Mouse (Mus musculus) telencephalon, adult 2 months (tissue): ENCODE data around the gene Tubgcp5.
A peak's percentile ranks its signal among the peaks of the same experiment; 100 is the strongest.
"Not testable (repeated sequence)": the region's sequence is repeated elsewhere in the genome, so short reads cannot be mapped to it uniquely, and the experiment has no call there.

Source experiments
- DNase-seq: peaks from one replicate; pipeline ENCODE4 v3.0.0-alpha.2; 2011; ENCODE audit warnings: low read depth, low spot score

The Tubgcp5 gene

DNA sequence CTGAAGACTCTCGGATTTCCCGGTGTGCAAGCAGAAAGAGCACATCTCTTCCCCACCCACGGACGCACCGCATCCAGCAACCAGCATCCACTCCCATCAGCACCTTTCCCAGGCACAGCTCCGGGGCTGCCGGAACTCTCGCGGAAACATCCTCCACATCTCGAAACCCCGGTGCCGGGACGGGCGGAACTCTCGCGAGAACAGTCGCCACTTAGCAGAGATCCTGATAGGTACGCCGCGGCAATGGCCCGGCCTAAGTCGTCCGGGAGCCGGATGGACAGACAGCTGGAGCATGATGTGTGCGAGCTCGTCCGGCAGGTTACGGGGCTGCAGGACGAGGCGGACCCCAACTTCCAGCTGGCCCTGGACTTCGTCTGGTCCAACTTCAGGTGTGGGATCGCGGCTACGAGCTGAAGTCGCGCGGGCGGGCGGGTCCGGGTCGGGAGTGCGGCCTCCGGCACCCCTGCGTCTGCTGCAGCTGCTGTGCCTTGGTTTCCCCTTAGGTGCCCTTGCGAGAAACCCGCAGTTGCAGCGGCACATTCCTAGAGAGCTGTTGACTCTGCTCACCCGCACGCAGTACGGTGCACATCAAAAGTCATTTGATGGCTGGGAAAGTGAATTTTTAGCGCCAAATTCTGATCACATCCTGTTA, at the start of gene Tubgcp5:
Tubgcp5 (plus strand) TSS at position 203 of the 652 bp plus-strand sequence.
- peak; percentile 96 for DNase-seq

DNA sequence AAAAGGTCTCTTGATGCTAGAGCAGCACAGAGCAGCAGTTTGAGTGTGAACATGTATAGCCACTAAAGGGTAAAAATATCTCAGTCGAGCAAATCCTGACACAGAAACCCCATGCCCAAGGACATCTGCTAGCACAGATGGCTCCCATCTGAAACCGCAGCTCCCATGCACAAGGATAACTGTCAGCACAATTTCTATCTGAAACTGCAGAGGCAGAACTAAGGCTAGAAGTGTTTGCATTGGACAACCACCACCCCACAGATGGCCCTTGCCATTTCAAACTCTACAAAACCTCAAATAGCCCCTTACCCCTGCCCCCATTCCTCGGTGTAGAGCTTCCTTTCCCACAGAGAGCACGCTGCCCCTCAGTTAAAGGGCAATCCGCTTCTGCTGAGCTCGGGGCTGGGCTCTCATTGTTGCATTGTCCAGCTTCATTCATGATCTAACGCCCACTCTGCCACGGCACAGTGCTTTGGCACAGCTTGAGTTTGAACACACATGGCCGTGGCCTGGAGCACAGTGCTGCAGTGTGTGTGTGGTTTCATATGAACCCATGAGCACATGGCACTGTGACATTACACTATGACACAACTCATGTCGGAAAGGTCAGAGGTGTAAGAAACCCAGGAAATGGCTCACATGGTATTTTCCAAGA, 49.3 kb upstream of the Tubgcp5 start:
- peak; percentile 83 for DNase-seq

DNA sequence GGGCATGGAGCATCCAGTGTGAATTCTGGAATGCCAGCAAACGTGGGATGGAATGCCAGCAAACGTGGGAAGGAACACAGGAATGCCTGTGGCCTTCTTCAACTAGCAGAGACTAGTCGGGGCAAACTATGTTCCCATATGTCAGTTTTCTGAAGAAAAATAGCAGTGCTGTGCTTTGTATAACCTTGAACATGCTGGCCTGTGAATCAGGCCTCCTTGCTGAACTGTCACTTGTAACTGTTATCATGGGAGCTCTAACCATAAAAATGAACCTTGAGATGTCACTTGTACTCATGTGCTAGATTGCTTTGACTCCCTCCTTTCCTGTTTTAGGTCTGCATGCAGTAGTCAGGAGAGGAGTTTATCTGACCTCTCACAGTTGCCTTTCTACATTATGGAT, 43.1 kb upstream of the Tubgcp5 start:
- DNase-seq: no peak

DNA sequence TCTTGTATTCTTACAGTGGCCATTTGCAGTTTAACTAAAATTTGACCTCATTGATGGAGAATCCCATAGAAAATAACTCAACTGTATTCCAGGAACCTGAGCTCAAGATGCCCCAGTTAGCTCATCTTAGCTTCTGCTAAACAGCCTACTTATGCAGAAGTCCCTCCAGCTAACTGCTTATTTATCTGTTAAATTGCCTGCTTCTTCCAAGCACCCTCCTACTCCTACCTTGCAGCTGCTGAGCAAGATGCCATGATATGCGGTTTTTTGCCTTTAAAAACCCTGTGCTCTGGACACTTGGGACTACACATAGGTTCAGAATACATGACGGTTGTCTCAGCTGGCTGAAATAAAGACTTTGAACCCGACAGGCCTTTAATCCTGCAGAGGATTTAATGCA, 34.6 kb upstream of the Tubgcp5 start:
- peak; percentile 57 for DNase-seq

DNA sequence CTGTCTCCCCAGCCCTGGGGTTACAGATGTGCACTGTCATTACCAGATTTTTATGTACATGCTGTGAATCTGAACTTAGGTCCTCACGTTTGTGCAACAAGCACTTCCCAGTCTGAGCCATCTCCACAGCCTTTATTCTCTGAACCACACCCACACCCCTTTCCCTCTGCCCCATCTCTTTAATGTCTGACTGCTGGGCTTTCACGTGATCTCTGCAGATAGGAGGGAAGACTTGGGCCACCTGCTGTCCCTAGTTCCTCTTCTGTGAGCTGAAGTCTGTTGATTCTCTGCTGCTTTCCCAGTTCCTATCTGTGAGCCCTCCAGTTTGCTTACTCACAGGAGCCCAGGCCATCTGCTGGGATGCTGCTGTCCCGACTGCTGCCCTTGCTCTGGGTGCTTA, 26.0 kb upstream of the Tubgcp5 start, which contains the start of gene Siglech:
Siglech (plus strand) TSS at position 253 of the 400 bp plus-strand sequence.
- no peak for DNase-seq

DNA sequence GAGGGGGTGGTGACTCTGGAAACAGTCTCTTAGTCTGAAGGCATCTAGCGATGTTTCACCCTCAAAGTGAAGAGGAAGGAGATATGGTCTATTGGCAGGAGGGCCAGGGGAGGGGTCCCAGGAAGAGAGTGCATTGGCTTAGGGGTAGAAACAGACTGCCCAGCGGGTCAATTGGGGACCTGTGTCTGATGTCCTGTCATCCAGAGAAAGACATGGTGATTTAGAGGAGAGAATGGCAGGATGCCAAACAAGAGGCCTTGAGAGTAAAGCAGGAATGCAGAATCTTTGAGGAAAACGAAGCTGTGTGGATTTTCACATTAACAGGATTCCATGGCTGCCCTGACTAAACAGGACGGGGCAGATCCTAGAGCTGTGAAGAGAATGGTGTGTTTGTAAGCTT, 13.9 kb upstream of the Tubgcp5 start:
- DNase-seq: no peak

DNA sequence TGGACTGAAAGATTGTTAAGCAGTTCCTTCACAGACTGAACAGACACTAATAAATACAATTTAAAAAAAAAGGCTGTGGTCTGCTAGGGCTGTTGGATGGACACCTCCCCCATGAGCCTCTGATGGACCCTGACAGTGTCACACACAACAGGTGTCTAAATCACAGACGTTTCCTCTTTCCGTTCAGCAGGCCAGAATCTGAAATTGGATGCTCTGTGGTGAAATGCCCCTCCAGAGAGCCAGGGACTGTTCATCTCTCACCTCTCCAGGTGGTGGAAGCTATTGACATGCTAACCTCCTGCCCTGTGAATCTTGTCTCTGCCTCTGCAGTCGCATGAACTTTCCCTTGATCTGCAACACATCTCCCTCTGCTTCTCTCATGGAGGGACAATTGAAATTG, 11.5 kb upstream of the Tubgcp5 start:
- DNase-seq: no peak

DNA sequence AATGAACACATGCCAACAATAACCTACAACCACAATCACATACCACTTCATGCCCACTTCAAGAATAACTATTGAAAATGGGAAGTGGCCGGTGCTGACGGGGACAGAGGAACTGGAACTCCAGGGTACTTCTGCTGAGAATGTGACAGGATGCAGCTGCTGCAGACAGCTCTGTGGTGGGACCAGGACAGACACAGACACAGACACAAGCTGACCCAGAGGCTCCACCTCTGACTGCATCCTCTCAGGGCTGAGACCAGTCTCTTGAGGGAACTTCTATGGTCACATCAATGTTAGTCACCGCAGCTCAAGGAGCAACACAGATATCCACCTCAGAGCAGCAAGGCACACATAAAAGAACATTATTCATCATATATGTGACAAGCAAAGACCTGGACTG, 9.4 kb upstream of the Tubgcp5 start:
- DNase-seq: peak; percentile 51

DNA sequence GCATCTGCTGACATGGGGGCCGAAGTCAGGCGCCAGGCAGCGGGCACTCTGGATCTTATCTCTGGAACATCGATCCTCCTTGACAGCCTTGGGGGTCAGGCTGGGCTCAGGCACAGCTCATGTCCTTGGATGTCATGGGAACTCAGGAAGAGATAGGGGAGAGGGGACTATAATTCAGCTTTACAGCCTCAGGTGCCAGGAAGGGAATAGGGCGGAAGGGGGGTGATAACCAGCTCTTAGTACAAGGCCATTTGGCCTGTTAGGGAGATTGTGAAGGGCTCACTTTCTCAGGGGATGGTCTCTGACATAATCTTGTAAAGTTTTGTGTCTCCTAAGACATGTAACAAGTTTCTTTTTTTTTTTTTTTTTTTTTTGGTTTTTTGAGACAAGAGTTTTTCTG, 3.4 kb upstream of the Tubgcp5 start:
- not testable (repeated sequence) for DNase-seq

DNA sequence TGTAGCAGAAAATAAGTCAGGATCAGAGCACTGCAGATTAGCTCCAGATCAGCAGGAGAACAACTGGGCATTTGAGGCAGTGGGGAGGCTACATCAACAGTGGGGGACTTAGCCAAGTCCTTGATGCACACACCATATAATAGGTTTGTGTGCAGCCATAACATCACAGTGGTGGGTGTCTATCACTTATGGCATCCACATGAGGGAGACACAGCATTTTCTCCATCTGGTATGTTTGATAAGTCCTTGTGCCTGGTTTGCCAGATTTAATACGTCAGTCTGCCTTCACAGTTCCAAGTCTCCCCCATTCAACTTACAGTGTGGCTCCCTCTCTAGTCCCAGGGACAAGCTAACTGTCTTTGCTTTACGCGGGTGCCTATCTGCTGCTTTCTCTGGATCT, 1.7 kb upstream of the Tubgcp5 start:
- DNase-seq: peak; percentile 77

DNA sequence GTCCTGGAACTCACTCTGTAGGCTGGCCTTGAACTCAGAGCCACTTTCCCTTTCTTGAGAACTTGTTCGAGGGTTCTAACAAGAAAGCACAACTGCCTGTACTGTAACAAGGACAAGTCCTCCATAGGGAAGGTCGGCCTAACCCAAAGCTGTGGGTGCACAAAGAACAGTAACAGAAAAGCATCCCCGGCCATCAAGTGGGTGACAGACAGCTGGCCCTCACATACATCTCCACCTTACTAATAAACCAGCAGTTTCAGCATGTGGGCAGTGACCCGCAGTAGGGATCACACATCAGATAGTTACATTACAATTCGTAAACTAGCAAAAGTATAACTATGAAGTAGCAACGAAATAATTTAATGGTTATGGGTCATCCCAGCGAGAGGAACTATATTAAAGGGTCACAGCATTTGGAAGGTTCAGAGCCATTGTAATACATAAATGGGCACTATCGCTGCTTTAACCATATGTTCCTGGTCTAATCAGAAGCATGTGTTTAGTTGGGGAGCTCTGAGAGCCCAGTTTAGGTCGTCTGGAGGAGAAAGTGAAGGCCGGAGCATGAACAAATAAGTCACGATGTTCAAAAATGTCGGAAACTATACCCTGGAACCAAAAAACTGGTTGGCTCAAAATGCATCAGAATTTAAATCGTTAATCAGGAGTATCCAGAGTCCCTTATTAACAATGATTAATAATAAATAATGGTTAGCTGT, 560 bp upstream of the Tubgcp5 start:
- DNase-seq: no peak

DNA sequence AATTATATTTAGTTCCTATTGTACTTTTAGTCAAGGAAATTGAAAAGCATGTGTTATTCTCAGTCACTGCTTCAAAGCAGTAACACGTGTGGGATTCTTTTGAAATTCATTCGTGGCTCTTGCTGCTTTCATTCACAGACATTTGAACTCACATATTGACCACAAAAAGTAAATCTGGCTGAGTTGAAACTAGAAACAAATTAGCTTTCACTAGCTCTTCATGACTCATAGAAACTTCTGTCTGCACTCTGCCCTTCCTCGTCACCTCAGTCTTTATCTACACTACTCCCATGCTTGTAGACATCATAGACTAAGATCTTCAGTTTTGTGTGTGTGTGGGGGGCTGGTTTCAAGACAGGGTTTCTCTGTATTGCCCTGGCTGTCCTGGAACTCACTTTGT, 6.0 kb downstream of the Tubgcp5 start:
- DNase-seq: no peak

DNA sequence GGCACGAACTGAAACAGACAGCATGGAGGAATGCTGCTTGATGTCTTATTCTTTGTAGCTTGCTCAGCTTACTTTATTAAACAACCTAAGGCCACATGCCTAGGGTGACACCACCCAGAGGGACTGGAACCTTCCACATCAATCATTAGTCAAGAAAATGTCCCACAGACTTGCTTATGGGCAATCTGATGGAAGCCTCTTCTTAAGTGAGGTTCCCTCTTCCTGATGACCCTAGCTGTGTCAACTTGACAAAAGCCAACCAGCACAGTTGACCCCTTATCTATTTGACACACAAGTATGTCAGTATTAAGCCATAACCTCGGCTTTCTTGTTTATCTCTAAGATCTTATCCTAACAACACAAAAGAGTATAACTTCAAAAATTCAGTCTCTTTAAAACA, 16.0 kb downstream of the Tubgcp5 start:
- no peak for DNase-seq

DNA sequence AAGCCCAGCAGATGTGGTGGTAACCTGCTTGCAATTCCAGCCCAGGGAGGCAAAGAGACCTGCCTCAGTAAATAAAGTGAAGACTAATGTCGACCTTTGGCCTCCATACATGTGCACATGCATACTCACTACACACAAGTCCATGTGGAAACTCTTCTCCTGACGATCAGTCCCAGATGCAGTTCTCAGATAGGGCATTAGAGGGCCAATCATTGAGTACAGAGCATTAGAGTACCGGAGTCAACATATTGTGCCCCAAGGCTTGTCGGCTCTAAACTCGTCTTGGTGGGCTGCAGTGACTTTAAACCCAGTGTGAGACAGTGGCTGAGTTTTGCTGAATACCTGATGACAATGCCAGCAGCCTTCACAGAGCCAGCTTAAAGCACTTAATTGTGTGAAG, 30.5 kb downstream of the Tubgcp5 start:
- DNase-seq: no peak

DNA sequence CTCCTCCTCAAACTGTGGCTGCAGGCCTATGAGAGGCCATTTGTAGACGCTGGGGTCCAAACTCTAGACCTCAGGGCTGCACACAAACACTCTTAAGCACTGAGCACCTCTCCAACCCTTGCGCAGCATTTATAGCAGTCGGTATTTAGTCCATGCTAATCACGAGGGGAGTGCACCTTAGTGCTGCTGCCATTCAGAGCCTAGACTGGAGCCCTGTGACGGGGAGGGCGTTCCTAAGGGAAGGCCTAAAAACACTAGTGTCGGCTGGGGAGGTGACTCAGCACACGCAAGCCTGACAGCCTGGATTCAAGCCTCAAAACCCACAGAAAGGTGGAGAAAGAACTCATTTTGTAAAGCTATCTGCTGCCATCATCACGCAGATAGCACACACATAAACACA, 33.6 kb downstream of the Tubgcp5 start:
- no peak for DNase-seq

DNA sequence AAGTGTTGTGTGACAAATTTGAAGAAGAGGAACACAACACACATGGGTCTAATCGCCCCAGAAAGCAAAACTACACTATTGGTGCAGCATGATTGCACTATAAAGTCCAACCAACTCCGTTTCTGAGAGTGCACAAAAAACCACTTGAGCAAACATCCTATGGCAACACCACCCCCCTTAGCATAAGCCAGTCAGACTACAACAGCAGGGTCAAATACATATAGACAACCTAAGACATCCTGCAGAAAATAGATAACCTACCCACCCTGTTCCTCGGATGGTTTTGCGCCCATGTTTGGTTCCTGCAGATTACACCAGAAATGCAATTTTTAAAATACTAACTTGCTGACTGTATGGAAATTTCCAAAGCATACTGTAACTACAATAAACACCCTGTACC, 42.9 kb downstream of the Tubgcp5 start:
- DNase-seq: no peak

DNA sequence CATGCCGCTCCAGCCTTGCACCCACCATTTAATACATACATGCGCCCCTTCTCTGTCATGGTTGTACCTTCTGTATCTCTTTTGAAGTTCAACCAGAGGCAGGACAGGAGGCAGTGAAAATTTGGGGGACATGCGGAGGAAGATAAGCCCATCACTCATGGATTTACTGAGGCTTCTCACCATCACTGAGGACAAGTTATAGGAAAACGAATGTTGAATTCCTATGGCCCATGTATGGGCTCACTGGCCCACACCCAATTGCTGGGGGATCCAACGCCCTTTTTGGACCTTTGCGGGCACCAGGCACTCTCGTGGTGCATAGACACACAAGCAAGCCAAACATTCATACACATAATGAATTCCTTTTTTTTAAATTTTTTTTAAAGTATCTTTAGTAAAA, 47.5 kb downstream of the Tubgcp5 start, which contains the start of gene Cyfip1:
Cyfip1 (plus strand) TSS at position 301 of the 400 bp plus-strand sequence.
- DNase-seq: no peak

DNA sequence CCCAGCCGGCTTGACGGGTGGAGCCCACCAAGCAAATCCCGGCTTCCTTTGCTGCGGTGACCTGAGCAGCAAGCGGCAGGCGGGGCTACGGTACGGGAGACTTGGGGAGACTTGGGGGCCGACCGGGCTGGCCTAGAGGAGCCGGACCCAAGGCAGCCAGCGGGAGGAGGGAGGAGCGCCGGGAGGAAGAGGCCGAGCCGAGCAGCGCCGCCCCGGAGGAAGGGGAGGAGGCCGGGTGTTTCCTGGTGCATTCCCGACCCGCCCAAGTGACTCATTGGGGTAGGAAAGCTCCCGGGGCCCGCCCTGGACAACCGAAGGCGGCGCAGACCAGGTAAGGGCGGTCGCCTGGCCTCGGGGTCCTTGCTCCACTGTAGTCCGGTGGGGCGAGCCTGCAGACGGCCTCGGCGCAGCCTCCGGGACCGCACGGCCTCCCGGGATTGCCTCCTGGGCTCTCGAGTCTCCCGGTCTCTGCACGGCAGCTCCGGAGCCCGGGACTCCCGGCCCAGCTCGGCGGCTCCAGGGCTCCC, 48.1 kb downstream of the Tubgcp5 start:
- DNase-seq: peak; percentile 71

DNA sequence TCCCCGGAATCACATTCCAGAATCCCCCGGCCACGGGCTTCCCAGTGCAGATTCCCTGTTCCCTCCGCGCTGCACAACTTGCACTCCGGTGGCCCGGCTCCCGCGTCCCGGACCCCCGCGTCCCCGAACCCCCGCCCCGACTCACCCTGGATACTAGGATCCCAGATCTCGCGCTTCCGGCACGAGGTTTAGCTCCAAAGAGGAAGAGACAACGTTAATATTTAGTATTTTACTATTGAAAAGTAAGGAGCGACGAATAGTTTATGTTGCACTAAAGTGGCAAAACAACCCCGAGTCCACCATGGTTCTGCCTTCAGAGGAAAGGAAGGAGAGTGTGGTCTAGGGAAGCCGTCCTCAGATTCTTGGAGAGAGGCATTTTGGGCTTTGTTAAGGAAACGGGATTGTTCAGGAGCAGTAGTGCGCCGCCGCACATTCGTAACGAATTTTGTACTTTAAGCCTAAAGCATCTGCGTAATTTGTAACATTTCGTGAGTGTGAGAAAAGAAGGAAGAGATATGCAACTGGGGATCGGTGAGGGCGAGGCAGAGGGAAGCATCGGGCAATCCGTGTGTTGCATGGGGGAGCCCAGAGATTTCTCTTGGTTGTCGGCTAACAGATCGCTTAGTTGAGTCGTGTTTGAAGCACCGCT, 48.7 kb downstream of the Tubgcp5 start:
- no peak for DNase-seq

DNA sequence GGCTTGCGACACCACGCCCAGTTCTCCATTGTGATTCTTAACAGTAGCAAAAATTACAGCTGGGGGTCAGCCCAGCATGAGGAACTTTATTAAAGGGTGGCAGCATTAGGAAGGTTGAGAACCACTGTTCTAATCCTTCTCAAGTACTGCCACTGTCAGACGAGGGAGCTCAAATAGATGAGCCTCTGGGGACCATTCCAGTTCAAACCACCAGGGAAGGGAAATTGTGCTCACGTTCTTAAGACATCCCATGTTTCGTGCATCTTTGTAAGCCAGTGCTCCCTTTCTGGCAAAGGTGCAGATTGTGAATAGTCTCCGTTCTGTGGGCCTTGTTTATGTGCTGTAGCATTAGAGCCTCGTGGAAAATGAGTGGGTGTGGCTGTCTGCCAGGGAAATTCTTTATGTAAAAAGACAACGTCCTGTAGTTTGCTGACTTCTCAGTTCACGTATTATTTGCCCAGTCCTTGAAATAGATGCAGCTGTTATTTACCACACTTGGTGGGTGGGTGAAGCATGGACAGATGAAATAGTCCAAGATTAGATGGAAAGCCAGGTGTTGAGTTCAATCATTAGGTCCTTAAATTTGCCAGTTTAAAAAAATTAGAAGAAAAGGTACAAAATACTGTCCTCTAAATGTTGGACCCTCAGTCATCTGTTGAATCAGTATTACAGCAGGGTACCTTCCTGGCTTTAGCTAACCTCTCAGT, 52.8 kb downstream of the Tubgcp5 start:
- no peak for DNase-seq

DNA sequence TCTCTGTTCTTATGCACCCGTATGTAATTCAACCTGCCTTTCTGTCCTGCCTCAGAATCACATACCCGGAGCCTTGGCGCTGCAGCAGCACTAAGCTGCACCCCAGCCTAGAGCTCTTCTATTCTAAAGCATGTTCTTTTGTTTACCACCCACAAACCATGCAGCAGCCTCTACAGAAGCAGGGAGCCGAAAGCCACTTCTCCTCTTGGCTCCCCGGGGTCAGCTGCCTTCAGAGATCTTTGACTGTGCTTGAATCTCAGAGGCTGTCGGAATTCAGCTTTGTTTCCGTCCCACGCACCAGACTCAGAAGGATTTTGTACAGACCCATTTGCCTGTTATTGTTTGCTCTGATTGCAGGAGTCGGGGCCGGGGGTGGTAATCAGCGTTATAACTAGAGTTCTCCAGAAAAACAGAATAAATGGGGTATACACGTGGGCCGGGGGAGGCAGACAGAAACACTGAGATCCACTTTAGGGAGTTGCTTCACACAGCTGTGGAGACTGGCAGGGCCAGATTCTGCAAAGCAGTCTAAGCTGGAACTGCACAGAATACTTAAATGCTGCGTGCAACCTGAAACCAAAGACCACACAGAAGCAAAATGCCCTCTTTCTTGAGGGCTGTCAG, 56.1 kb downstream of the Tubgcp5 start:
- peak; percentile 92 for DNase-seq
